Mouse (Mus musculus) T-cell, adult 2 months (primary cell): ENCODE measurements around the gene Gm21981.
"Not testable (repeated sequence)": the region's sequence is repeated elsewhere in the genome, so short reads cannot be mapped to it uniquely, and the experiment has no call there.

Experiments used
- DNase-seq: peaks from one replicate; pipeline ENCODE4 v3.0.0; 2022; ENCODE audit warnings: low spot score

Gm21981 gene

GRCm38 (mm10) chr17:47664474-47664873 lies 29.8 kb downstream of the Gm21981 start:
- no peak for DNase-seq

DNA sequence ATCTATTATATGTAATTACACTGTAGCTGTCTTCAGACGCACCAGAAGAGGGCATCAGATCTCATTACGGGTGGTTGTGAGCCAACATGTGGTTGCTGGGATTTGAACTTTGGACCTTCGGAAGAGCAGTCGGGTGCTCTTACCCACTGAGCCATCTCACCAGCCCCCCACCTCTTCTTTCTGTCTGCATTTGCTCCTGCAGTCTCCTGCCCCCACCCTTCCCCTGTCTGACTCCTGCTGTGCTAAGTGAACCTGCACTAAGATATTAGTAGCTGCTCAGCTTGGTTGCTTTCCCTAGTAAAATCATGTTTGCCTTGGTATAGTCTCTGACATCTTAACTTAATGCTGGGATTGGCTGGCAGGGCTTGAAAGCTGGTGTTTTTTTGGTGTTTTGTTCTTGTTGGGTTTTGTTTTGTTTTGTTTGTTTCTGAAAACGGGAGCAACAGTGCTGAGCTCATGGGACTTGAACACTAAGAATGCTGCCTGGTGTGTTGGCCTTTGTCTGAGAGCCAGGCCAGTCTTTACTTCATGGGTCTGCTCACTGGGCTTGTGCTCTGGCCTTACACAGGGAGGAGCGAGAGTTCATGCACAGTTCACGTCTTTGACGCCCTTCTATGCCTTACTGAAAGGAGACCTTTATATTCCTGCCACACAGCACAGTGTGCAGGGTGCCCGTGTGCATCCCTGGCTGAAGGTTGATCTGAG lies 31.1 kb downstream of the Gm21981 start:
- no peak for DNase-seq

GRCm38 (mm10) chr17:47658741-47659243 lies 35.5 kb downstream of the Gm21981 start:
- no peak for DNase-seq

GRCm38 (mm10) chr17:47657901-47658300 lies 36.4 kb downstream of the Gm21981 start:
- no peak for DNase-seq

- DNase-seq = no peak
Measured at GRCm38 (mm10) chr17:47655697-47656096, 38.6 kb downstream of the Gm21981 start.

DNA sequence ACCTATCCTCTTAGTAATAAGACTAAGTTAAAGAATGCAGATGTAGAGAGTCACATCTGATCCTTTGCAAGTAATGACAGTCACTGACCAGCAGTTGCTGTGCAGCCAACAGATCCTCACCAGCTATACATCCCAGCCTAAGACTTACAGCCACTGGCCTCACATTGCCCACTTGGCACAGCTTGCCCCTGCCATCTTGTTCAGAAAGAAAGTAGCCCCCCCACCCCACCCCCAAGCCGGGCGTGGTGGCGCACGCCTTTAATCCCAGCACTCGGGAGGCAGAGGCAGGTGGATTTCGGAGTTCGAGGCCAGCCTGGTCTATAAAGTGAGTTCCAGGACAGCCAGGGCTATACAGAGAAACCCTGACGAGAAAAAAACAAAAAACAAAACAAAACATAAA lies 39.9 kb downstream of the Gm21981 start:
- DNase-seq = not testable (repeated sequence)

DNA sequence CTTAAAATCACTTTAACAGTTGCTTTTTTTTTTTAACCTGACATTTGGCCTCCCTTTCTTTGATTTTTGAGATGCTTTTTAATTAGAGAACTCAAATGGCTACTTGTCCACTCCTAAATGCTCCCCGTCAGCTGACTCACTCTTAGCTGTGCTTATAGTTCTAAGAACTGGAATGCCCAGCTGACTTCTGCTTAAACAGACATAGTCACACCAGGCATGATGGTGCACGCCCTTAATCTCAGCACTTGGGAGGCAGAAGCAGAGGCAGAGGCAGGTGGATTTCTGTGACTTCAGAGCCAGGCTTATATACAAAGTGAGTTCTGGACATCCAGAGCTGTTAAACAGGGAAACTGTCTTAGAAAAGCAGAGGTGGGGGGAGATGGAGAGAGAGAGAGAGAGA lies 42.3 kb downstream of the Gm21981 start:
- no peak for DNase-seq

GRCm38 (mm10) chr17:47648966-47649365 lies 45.3 kb downstream of the Gm21981 start:
- no peak for DNase-seq

DNA sequence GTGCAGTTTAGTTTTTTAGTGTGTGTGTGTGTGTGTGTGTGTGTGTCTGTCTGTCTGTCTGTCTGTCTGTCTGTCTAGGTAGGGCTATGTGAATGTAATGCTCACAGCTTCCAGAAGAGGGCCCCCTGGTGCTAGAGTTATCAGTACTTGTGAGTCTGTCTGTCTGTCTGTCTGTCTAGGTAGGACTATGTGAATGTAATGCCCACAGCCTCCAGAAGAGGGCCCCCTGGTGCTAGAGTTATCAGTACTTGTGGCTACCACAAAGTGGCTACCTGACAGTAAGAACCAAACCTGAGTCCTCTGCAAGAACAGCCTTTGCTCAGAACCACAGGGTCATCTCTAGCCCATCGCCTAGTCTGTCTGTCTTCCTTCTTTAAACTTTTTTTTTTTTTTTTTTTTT lies 47.6 kb downstream of the Gm21981 start:
- peak; percentile 64 for DNase-seq

- no peak for DNase-seq
Measured at GRCm38 (mm10) chr17:47642992-47643391, 51.3 kb downstream of the Gm21981 start.
